ENCODE assay signal across 25 mouse cellular contexts in the genomic region with DNA sequence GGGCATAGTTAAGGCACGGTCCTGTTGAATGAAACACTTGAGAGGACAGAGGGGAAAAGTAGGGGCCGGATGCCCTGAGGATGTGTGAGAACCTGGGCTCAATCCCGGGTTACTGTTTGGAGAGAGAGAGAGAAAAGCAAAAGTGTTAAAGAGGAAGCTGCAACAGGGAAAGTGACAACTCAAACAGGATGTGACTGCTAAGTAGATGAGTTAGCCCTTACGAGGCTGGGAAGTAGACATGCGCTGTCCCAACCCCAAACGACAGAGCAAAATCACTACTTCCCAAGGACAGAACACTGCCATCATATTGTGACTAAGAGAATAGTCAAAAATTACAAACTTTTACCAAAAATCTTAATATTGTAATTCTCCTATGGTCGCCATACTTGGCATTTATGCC. TPM values are rescaled to one million over a fixed set of nuclear protein-coding genes. Genes with fewer than 3 reads are reported as not detected.
DNase-seq lines count a peak whose midpoint lies in the region; ATAC-seq and TF ChIP-seq lines count a peak whose summit lies in the region.
"Had no signal": no experiment of that assay in that cellular context is flagged by ENCODE, and none has a peak within 500 bp of the region (broad histone marks: within the 10 kb centered on the region; RNA-seq: fewer than 3 reads in every experiment).

No protein-coding gene starts in this region.

- TF ChIP-seq EP300 in liver, postnatal 0 days (IDR thresholded peaks at IDR 0.05; ENCODE audit: low read depth) = no peak
- no peak for TF ChIP-seq EP300 in MEL (IDR thresholded peaks at IDR 0.05; ENCODE audit: low read depth in 1 of 2, low read length in 2 of 2)

- no peak overlapping the region for H3K4me3 ChIP-seq in liver, postnatal 0 days (ENCODE audit: low read depth, low read length)
- no peak overlapping the region for H3K4me3 ChIP-seq in liver, embryonic 11.5 days (ENCODE audit: low read depth, low read length)
- H3K4me3 ChIP-seq in MEL (ENCODE audit: control insufficient read depth in 1 of 2, insufficient read depth in 1 of 2, low read depth in 2 of 2, low read length in 2 of 2) = no peak overlapping the region
- H3K4me3 ChIP-seq: embryonic facial prominence, embryonic 13.5 days; forebrain, embryonic 12.5 days; heart, embryonic 10.5 days; hindbrain, embryonic 12.5 days had no signal

- no peaks in the 10 kb centered on the region for H3K36me3 ChIP-seq in liver, postnatal 0 days (replicated peaks; ENCODE audit: insufficient read depth, low read length)
- H3K36me3 ChIP-seq in liver, embryonic 11.5 days (ENCODE audit: control insufficient read depth, insufficient read depth, low read length) = no peaks in the 10 kb centered on the region
- no peaks in the 10 kb centered on the region for H3K36me3 ChIP-seq in MEL (ENCODE audit: control insufficient read depth in 1 of 2, insufficient read depth in 2 of 2, low read length in 2 of 2)
- H3K36me3 ChIP-seq: embryonic facial prominence, embryonic 13.5 days; forebrain, embryonic 12.5 days; heart, embryonic 10.5 days; hindbrain, embryonic 12.5 days had no signal

- no peak for TF ChIP-seq POLR2A in MEL (IDR thresholded peaks at IDR 0.05; ENCODE audit: control insufficient read depth in 1 of 2, insufficient read depth in 1 of 2, low read depth in 1 of 2, low read length in 2 of 2, poor library complexity in 1 of 2)

- TF ChIP-seq RAD21 in MEL (IDR thresholded peaks at IDR 0.05; ENCODE audit: low read depth, low read length) = no peak

- H3K4me1 ChIP-seq in liver, postnatal 0 days (ENCODE audit: insufficient read depth) = peaks cover 7% of the 10 kb centered on the region
- H3K4me1 ChIP-seq in liver, embryonic 11.5 days (replicated peaks; ENCODE audit: control insufficient read depth, insufficient read depth, low read length) = 0 out of 2 replicates have a peak, but pooled peaks cover 7% of the 10 kb centered on the region
- H3K4me1 ChIP-seq in MEL (ENCODE audit: control insufficient read depth in 1 of 2, insufficient read depth in 2 of 2, low read length in 2 of 2) = no peaks in the 10 kb centered on the region

- TF ChIP-seq CTCF in liver, postnatal 0 days (IDR thresholded peaks at IDR 0.05; ENCODE audit: low read depth) = no peak
- TF ChIP-seq CTCF in MEL (IDR thresholded peaks at IDR 0.05 in 2 of 3, conservative IDR thresholded peaks at IDR 0.05 in 1 of 3; ENCODE audit: control insufficient read depth in 1 of 3, insufficient read depth in 1 of 3, low read depth in 2 of 3, low read length in 3 of 3, poor library complexity in 1 of 3, severe bottlenecking in 1 of 3) = no peak

- no peaks in the 10 kb centered on the region; the same call in 1 of the 2 replicates for H3K9me3 ChIP-seq in liver, postnatal 0 days (ENCODE audit: low read length)
- H3K9me3 ChIP-seq in liver, embryonic 11.5 days (ENCODE audit: control insufficient read depth, low read length) = no peaks in the 10 kb centered on the region
- no peaks in the 10 kb centered on the region for H3K9me3 ChIP-seq in MEL (replicated peaks; ENCODE audit: insufficient read depth, low read length)
- H3K9me3 ChIP-seq: forebrain, embryonic 12.5 days; heart, embryonic 10.5 days; hindbrain, embryonic 12.5 days had no signal

- no peaks in the 10 kb centered on the region for H3K79me2 ChIP-seq in MEL (ENCODE audit: control insufficient read depth, insufficient read depth, low read length, poor library complexity)

- H3K27ac ChIP-seq in liver, postnatal 0 days (ENCODE audit: low read depth) = peak overlapping the region; percentile 87
- no peak overlapping the region for H3K27ac ChIP-seq in liver, embryonic 11.5 days (ENCODE audit: low read depth, low read length)
- H3K27ac ChIP-seq in MEL (ENCODE audit: control insufficient read depth, low read depth, low read length) = no peak overlapping the region
- H3K27ac ChIP-seq: embryonic facial prominence, embryonic 13.5 days; forebrain, embryonic 12.5 days; hindbrain, embryonic 12.5 days had no signal

- no peaks in the 10 kb centered on the region for H3K27me3 ChIP-seq in liver, postnatal 0 days (ENCODE audit: insufficient read depth, low read length)
- H3K27me3 ChIP-seq in liver, embryonic 11.5 days (replicated peaks; ENCODE audit: control insufficient read depth, insufficient read depth, low read length) = no peaks in the 10 kb centered on the region
- no peaks in the 10 kb centered on the region; a peak in 1 of 4 replicates for H3K27me3 ChIP-seq in MEL (ENCODE audit: control insufficient read depth in 1 of 2, insufficient read depth in 2 of 2, low read length in 2 of 2)
- H3K27me3 ChIP-seq: embryonic facial prominence, embryonic 13.5 days; forebrain, embryonic 12.5 days; hindbrain, embryonic 12.5 days had no signal

- H3K4me2 ChIP-seq in liver, postnatal 0 days (ENCODE audit: low read depth, low read length) = peak overlapping the region; percentile 47; the same call in 1 of the 2 replicates
- H3K4me2 ChIP-seq in liver, embryonic 11.5 days = no peak overlapping the region
- H3K4me2 ChIP-seq: embryonic facial prominence, embryonic 13.5 days; forebrain, embryonic 12.5 days; hindbrain, embryonic 12.5 days had no signal

- no peak for DNase-seq in liver, postnatal 0 days
- no peak for DNase-seq in liver, embryonic 11.5 days (ENCODE audit: low spot score)
- peak; percentile 36 for DNase-seq in MEL (ENCODE audit: low read depth, low spot score)
- no peak for DNase-seq in urinary bladder, postnatal 36 days (ENCODE audit: low spot score in 2 of 2)
- no peak for DNase-seq in layer of hippocampus, adult 9-11 months
- no peak for DNase-seq in thymus, postnatal 14 days
- DNase-seq: adrenal gland, postnatal 25 days; cerebellum, adult 2 months; cerebellum, postnatal 10 days; gastrocnemius, postnatal 36 days; heart, adult 18-20 months; heart, postnatal 10 days; heart, postnatal 4 days had no signal

- no peak for ATAC-seq in liver, postnatal 0 days
- no peak for ATAC-seq in liver, embryonic 11.5 days (replicated peaks; ENCODE audit: low FRiP score)
- ATAC-seq in megakaryocyte, adult 5-6 weeks (ENCODE audit: poor library complexity, severe bottlenecking) = peak; percentile 75
- ATAC-seq: forebrain, embryonic 16.5 days; hindbrain, embryonic 16.5 days; inflammation-experienced regulatory T-cells, adult 6 months had no signal

- H3K9ac ChIP-seq in liver, postnatal 0 days (replicated peaks) = no peak overlapping the region
- no peak overlapping the region for H3K9ac ChIP-seq in liver, embryonic 11.5 days (ENCODE audit: low read depth, low read length)
- H3K9ac ChIP-seq in MEL (ENCODE audit: control insufficient read depth, low read depth, low read length, poor library complexity, severe bottlenecking) = no peak overlapping the region
- H3K9ac ChIP-seq: forebrain, embryonic 12.5 days; hindbrain, embryonic 12.5 days had no signal

- WGBS in liver, postnatal 0 days (ENCODE audit: insufficient replicate concordance) = 37% methylated on average over 7 of the region's 7 CpGs
- 44% methylated on average over 7 of the region's 7 CpGs for WGBS in liver, embryonic 11.5 days

TF ChIP-seq in MEL, 35 proteins besides CTCF, POLR2A, EP300 and RAD21 (continues in another document):
- TF ChIP-seq TBP (IDR thresholded peaks at IDR 0.05; ENCODE audit: low read depth, low read length) (no peak), RCOR1 (IDR thresholded peaks at IDR 0.05; ENCODE audit: low read depth, low read length) (no peak), HCFC1 (IDR thresholded peaks at IDR 0.05; ENCODE audit: low read depth, low read length) (no peak), POLR2AphosphoS2 (IDR thresholded peaks at IDR 0.05; ENCODE audit: low read length) (no peak)

RNA-seq across cellular contexts. Expression of gene Rnase13, which starts 19.7 kb away (rescaled TPM):
- not detected in 2 replicates for polyA plus RNA-seq in liver, postnatal 0 days (2015; fragmentation: Nextera tagmentation; extraction: Ambion mirVana)
- polyA plus RNA-seq in liver, embryonic 11.5 days (2014; fragmentation: Nextera tagmentation; extraction: Ambion mirVana) = not detected in 2 replicates
- not detected in 2 replicates for total RNA-seq in MEL (2012; rRNA removed)
- not detected for polyA plus RNA-seq in MEL (2012; ENCODE audit: insufficient read depth in 1 of 2, insufficient read length in 2 of 2, low read depth in 1 of 2, low replicate concordance in 2 of 2, missing spikeins in 1 of 2)
- not detected in 2 replicates for total RNA-seq in megakaryocyte, adult 5-6 weeks (2015)
- not detected in 2 replicates for total RNA-seq in megakaryocyte, adult 5-6 weeks (2017)
- total RNA-seq: adrenal gland, adult 2 months; adrenal gland, postnatal 25 days; gastrocnemius, adult 18-20 months; gastrocnemius, postnatal 36 days; heart, adult 18-20 months; heart, postnatal 10 days; heart, postnatal 4 days had no signal
- polyA plus RNA-seq: adrenal gland, adult 2 months; C2C12; cerebellum, adult 2 months; embryonic facial prominence, embryonic 13.5 days; forebrain, embryonic 12.5 days; forebrain, embryonic 16.5 days; heart, embryonic 10.5 days; heart, embryonic 14.5 days; hindbrain, embryonic 12.5 days; hindbrain, embryonic 16.5 days; inflammation-experienced regulatory T-cells, adult 6 months had no signal

RNA-seq across cellular contexts. Expression of gene Tppp2, which starts 24.0 kb away (rescaled TPM):
- polyA plus RNA-seq in liver, postnatal 0 days (2015; fragmentation: Nextera tagmentation; extraction: Ambion mirVana) = not detected in 2 replicates
- polyA plus RNA-seq in liver, embryonic 11.5 days (2014; fragmentation: Nextera tagmentation; extraction: Ambion mirVana) = not detected in 2 replicates
- total RNA-seq in MEL (2012; rRNA removed) = not detected in 2 replicates
- polyA plus RNA-seq in MEL (2012; ENCODE audit: insufficient read depth in 1 of 2, insufficient read length in 2 of 2, low read depth in 1 of 2, low replicate concordance in 2 of 2, missing spikeins in 1 of 2) = not detected
- not detected in 2 replicates for total RNA-seq in megakaryocyte, adult 5-6 weeks (2015)
- not detected in 2 replicates for total RNA-seq in megakaryocyte, adult 5-6 weeks (2017)
- total RNA-seq: adrenal gland, adult 2 months; adrenal gland, postnatal 25 days; gastrocnemius, postnatal 36 days; heart, adult 18-20 months; heart, postnatal 10 days; heart, postnatal 4 days had no signal
- polyA plus RNA-seq: adrenal gland, adult 2 months; C2C12; cerebellum, adult 2 months; embryonic facial prominence, embryonic 13.5 days; forebrain, embryonic 12.5 days; forebrain, embryonic 16.5 days; heart, embryonic 10.5 days; heart, embryonic 14.5 days; hindbrain, embryonic 12.5 days; hindbrain, embryonic 16.5 days; inflammation-experienced regulatory T-cells, adult 6 months had no signal

RNA-seq across cellular contexts. Expression of gene Ndrg2, which starts 28.3 kb away (rescaled TPM):
- polyA plus RNA-seq in liver, postnatal 0 days (2015; fragmentation: Nextera tagmentation; extraction: Ambion mirVana) = 346 and 352 TPM in 2 replicates
- polyA plus RNA-seq in liver, embryonic 11.5 days (2014; fragmentation: Nextera tagmentation; extraction: Ambion mirVana) = 19.2 and 21.5 TPM in 2 replicates
- 11.2 and 17.0 TPM in 2 replicates for total RNA-seq in MEL (2012; rRNA removed)
- 10 to 100 TPM in 1 of 2 experiments, not detected in 1; 48.6 TPM for polyA plus RNA-seq in MEL (2012; ENCODE audit: insufficient read depth in 1 of 2, insufficient read length in 2 of 2, low read depth in 1 of 2, low replicate concordance in 2 of 2, missing spikeins in 1 of 2)
- total RNA-seq in megakaryocyte, adult 5-6 weeks (2015) = 0.36 and 1.5 TPM in 2 replicates
- total RNA-seq in megakaryocyte, adult 5-6 weeks (2017) = not detected in 2 replicates

RNA-seq across cellular contexts. Expression of gene Arhgef40, which starts 42.3 kb away (rescaled TPM):
- polyA plus RNA-seq in liver, postnatal 0 days (2015; fragmentation: Nextera tagmentation; extraction: Ambion mirVana) = 5.8 and 7.2 TPM in 2 replicates
- 50.7 and 61.8 TPM in 2 replicates for polyA plus RNA-seq in liver, embryonic 11.5 days (2014; fragmentation: Nextera tagmentation; extraction: Ambion mirVana)
- 6.4 and 9.9 TPM in 2 replicates for total RNA-seq in MEL (2012; rRNA removed)
- 100 to 1,000 TPM in 1 of 2 experiments, 10 to 100 TPM in 1; 37.5 to 150 TPM for polyA plus RNA-seq in MEL (2012; ENCODE audit: insufficient read depth in 1 of 2, insufficient read length in 2 of 2, low read depth in 1 of 2, low replicate concordance in 2 of 2, missing spikeins in 1 of 2)
- total RNA-seq in megakaryocyte, adult 5-6 weeks (2015) = 1.7 and 2.6 TPM in 2 replicates
- total RNA-seq in megakaryocyte, adult 5-6 weeks (2017) = 2.2 and 5.1 TPM in 2 replicates

RNA-seq across cellular contexts. Expression of gene Slc39a2, which starts 49.5 kb away (rescaled TPM):
- 0.06 and 0.07 TPM in 2 replicates for polyA plus RNA-seq in liver, postnatal 0 days (2015; fragmentation: Nextera tagmentation; extraction: Ambion mirVana)
- polyA plus RNA-seq in liver, embryonic 11.5 days (2014; fragmentation: Nextera tagmentation; extraction: Ambion mirVana) = 0.07 and 0.14 TPM in 2 replicates
- total RNA-seq in MEL (2012; rRNA removed) = 0.07 TPM in 1 of 2 replicates, not detected in the other
- polyA plus RNA-seq in MEL (2012; ENCODE audit: insufficient read depth in 1 of 2, insufficient read length in 2 of 2, low read depth in 1 of 2, low replicate concordance in 2 of 2, missing spikeins in 1 of 2) = under 1 TPM in 1 of 2 experiments, not detected in 1; 0.07 TPM
- 0.07 TPM in 1 of 2 replicates, not detected in the other for total RNA-seq in megakaryocyte, adult 5-6 weeks (2015)
- 0.18 and 0.20 TPM in 2 replicates for total RNA-seq in megakaryocyte, adult 5-6 weeks (2017)
